Mouse (Mus musculus): Measurements from ENCODE around the gene Vamp1. TPM values are rescaled to one million over a fixed set of nuclear protein-coding genes. Genes with fewer than 3 reads are reported as not detected.
A peak's percentile ranks its signal among the peaks of the same experiment; 100 is the strongest.

Gene Vamp1
- total and polyA plus RNA-seq, 3 experiments: 1.5 to 5.5 TPM; not detected in 1

GRCm38 (mm10) chr6:125166861-125167650 is 48.3 kb upstream of the Vamp1 start:
- Histone ChIP-seq H3K4me1 (ENCODE audit: control insufficient read depth in 1 of 2, insufficient read depth in 2 of 2, low read length in 2 of 2) (peaks cover 3 to 20% of the 10 kb centered on the region in 2 experiments), H3K27ac (ENCODE audit: control insufficient read depth, low read depth, low read length) (peak overlapping the region; percentile 43), H3K4me3 (ENCODE audit: control insufficient read depth in 1 of 2, insufficient read depth in 1 of 2, low read depth in 2 of 2, low read length in 2 of 2) (peak overlapping the region; percentile 59 to 74), H3K9me3 (replicated peaks; ENCODE audit: insufficient read depth, low read length) (no peaks in the 10 kb centered on the region), H3K9ac (ENCODE audit: control insufficient read depth, low read depth, low read length, poor library complexity, severe bottlenecking) (peak overlapping the region; percentile 59), H3K79me2 (ENCODE audit: control insufficient read depth, insufficient read depth, low read length, poor library complexity) (peaks cover 24% of the 10 kb centered on the region), H3K36me3 (ENCODE audit: control insufficient read depth in 1 of 2, insufficient read depth in 2 of 2, low read length in 2 of 2) (peaks cover 0 to 16% of the 10 kb centered on the region in 2 experiments), H3K27me3 (ENCODE audit: control insufficient read depth in 1 of 2, insufficient read depth in 2 of 2, low read length in 2 of 2) (no peaks in the 10 kb centered on the region)
- peak; percentile 86 for DNase-seq (ENCODE audit: low read depth, low spot score)
- no peak for TF ChIP-seq ZKSCAN1 (IDR thresholded peaks at IDR 0.05; ENCODE audit: low read depth, low read length)
- TF ChIP-seq MAFK (IDR thresholded peaks at IDR 0.05; ENCODE audit: borderline replicate concordance, low read depth, low read length): no peak
- TF ChIP-seq MAZ (IDR thresholded peaks at IDR 0.05; ENCODE audit: low read depth, low read length): 0 out of 2 replicates have a peak, but pooled peaks have one; percentile 2
- TF ChIP-seq CHD1 (IDR thresholded peaks at IDR 0.05; ENCODE audit: low read depth, low read length): no peak
- no peak for TF ChIP-seq ELF1 (IDR thresholded peaks at IDR 0.05; ENCODE audit: low read depth, low read length)
- peak; percentile 57 for TF ChIP-seq SIN3A (IDR thresholded peaks at IDR 0.05; ENCODE audit: low read length)
- no peak for TF ChIP-seq GABPA (IDR thresholded peaks at IDR 0.05; ENCODE audit: low read depth, low read length)
- TF ChIP-seq USF1 (IDR thresholded peaks at IDR 0.05; ENCODE audit: low read depth, low read length): no peak
- peak; percentile 57 for TF ChIP-seq MXI1 (IDR thresholded peaks at IDR 0.05; ENCODE audit: low read depth, low read length)
- TF ChIP-seq BHLHE40 (IDR thresholded peaks at IDR 0.05; ENCODE audit: borderline replicate concordance, low read depth, low read length): peak; percentile 77; the same call in 1 of the 2 replicates
- TF ChIP-seq ZMIZ1 (IDR thresholded peaks at IDR 0.05; ENCODE audit: low read depth, low read length): no peak
- TF ChIP-seq ZC3H11A (IDR thresholded peaks at IDR 0.05; ENCODE audit: low read depth, low read length): no peak
- no peak for TF ChIP-seq TAL1 (IDR thresholded peaks at IDR 0.05; ENCODE audit: low read length)
- TF ChIP-seq UBTF (IDR thresholded peaks at IDR 0.05; ENCODE audit: borderline replicate concordance, insufficient read depth, low read depth, low read length): no peak
- peak; percentile 47; the same call in 1 of the 2 replicates for TF ChIP-seq MEF2A (IDR thresholded peaks at IDR 0.05; ENCODE audit: extremely low read depth, insufficient replicate concordance, low read depth, low read length, poor library complexity, severe bottlenecking)
- peak; percentile 90 for TF ChIP-seq RCOR1 (IDR thresholded peaks at IDR 0.05; ENCODE audit: low read depth, low read length)
- TF ChIP-seq ETS1 (IDR thresholded peaks at IDR 0.05; ENCODE audit: low read depth, low read length): peak; percentile 61; the same call in 1 of the 2 replicates
- TF ChIP-seq POLR2AphosphoS2 (IDR thresholded peaks at IDR 0.05; ENCODE audit: low read length): peak; percentile 24; the same call in 1 of the 2 replicates

- Histone ChIP-seq H3K4me1 (ENCODE audit: control insufficient read depth in 1 of 2, insufficient read depth in 2 of 2, low read length in 2 of 2) (peaks cover 3 to 18% of the 10 kb centered on the region in 2 experiments), H3K27ac (ENCODE audit: control insufficient read depth, low read depth, low read length) (no peak overlapping the region), H3K79me2 (ENCODE audit: control insufficient read depth, insufficient read depth, low read length, poor library complexity) (peaks cover 24% of the 10 kb centered on the region), H3K4me3 (ENCODE audit: control insufficient read depth in 1 of 2, insufficient read depth in 1 of 2, low read depth in 2 of 2, low read length in 2 of 2) (no peak overlapping the region), H3K27me3 (ENCODE audit: control insufficient read depth in 1 of 2, insufficient read depth in 2 of 2, low read length in 2 of 2) (no peaks in the 10 kb centered on the region), H3K36me3 (ENCODE audit: control insufficient read depth in 1 of 2, insufficient read depth in 2 of 2, low read length in 2 of 2) (peaks cover 7 to 14% of the 10 kb centered on the region in 2 experiments), H3K9ac (ENCODE audit: control insufficient read depth, low read depth, low read length, poor library complexity, severe bottlenecking) (no peak overlapping the region), H3K9me3 (replicated peaks; ENCODE audit: insufficient read depth, low read length) (no peaks in the 10 kb centered on the region)
- no peak for TF ChIP-seq NELFE (IDR thresholded peaks at IDR 0.05; ENCODE audit: low read depth, low read length)
- no peak for TF ChIP-seq TAL1 (IDR thresholded peaks at IDR 0.05; ENCODE audit: low read length)
- TF ChIP-seq SMC3 (IDR thresholded peaks at IDR 0.05; ENCODE audit: low read depth, low read length): no peak
- no peak for TF ChIP-seq ZKSCAN1 (IDR thresholded peaks at IDR 0.05; ENCODE audit: low read depth, low read length)
- TF ChIP-seq ETS1 (IDR thresholded peaks at IDR 0.05; ENCODE audit: low read depth, low read length): no peak
- no peak for TF ChIP-seq MXI1 (IDR thresholded peaks at IDR 0.05; ENCODE audit: low read depth, low read length)
- no peak for TF ChIP-seq E2F4 (IDR thresholded peaks at IDR 0.05; ENCODE audit: borderline replicate concordance, low read depth, low read length)
- TF ChIP-seq NRF1 (IDR thresholded peaks at IDR 0.05; ENCODE audit: insufficient read depth, low read depth, low read length, poor library complexity, severe bottlenecking): no peak
- no peak for TF ChIP-seq MYB (IDR thresholded peaks at IDR 0.05; ENCODE audit: low read depth, low read length)
- no peak for TF ChIP-seq RCOR1 (IDR thresholded peaks at IDR 0.05; ENCODE audit: low read depth, low read length)
- no peak for TF ChIP-seq UBTF (IDR thresholded peaks at IDR 0.05; ENCODE audit: borderline replicate concordance, insufficient read depth, low read depth, low read length)
- no peak for TF ChIP-seq MYC (IDR thresholded peaks at IDR 0.05; ENCODE audit: low read depth, low read length)
- no peak for TF ChIP-seq ELF1 (IDR thresholded peaks at IDR 0.05; ENCODE audit: low read depth, low read length)
- TF ChIP-seq CHD1 (IDR thresholded peaks at IDR 0.05; ENCODE audit: low read depth, low read length): no peak
- no peak for TF ChIP-seq MEF2A (IDR thresholded peaks at IDR 0.05; ENCODE audit: extremely low read depth, insufficient replicate concordance, low read depth, low read length, poor library complexity, severe bottlenecking)
- no peak for TF ChIP-seq CHD2 (IDR thresholded peaks at IDR 0.05; ENCODE audit: low read length)
- TF ChIP-seq TCF12 (IDR thresholded peaks at IDR 0.05; ENCODE audit: low read depth, low read length): no peak
- TF ChIP-seq SIN3A (IDR thresholded peaks at IDR 0.05; ENCODE audit: low read length): no peak
- DNase-seq (ENCODE audit: low read depth, low spot score): no peak
Measured at GRCm38 (mm10) chr6:125168086-125168485, 47.3 kb upstream of the Vamp1 start.
